Mouse (Mus musculus): ENCODE measurements around the gene Fam208b. TPM values are rescaled to one million over a fixed set of nuclear protein-coding genes. Genes with fewer than 3 reads are reported as not detected.

The Fam208b gene
- total and polyA plus RNA-seq, 3 experiments, result 2.5 to 13.1 (median 12.8) TPM

DNA sequence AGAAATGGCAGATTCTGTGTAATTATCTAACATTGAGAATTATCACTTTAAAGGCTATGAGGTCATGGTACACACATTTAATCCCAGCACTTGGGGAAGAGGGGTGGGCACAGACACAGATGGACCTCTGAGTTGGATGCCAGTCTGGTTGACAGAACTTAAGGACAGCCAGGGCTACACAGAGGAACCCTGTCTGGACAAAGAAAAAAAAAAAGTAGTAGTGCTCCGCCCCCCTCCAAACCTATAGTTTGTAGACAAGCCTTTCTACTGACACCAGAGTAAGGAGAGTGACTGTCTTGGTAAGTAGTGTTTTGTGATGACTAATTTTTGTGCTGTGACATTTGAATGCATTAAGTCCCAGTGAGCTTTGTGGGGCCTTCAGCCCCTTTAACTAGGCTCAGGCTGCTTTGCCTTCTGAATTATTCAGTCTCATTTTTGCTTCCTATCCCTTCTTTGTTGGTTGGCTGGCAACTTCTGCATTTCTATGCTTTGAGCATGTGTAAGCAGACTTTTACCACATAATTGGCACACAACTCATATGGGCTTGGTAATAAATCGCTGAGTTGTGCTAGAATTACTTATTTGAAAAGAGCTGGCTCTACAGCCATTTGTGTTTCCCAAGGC lies 69.6 kb downstream of the Fam208b start:
- DNase-seq, result no peak
- WGBS, result 72% methylated on average over 2 of the region's 2 CpGs
- H3K36me3 ChIP-seq (ENCODE audit: control insufficient read depth, insufficient read depth, low read length), result peaks cover 44% of the 10 kb centered on the region
- no peaks in the 10 kb centered on the region for H3K27me3 ChIP-seq (ENCODE audit: control insufficient read depth, insufficient read depth, low read length)
- H3K4me3 ChIP-seq, result no peak overlapping the region
- no peak for TF ChIP-seq POLR2A (IDR thresholded peaks at IDR 0.05; ENCODE audit: insufficient read depth, low read depth, low read length)
- no peak for TF ChIP-seq CTCF (IDR thresholded peaks at IDR 0.05)
- TF ChIP-seq EP300 (IDR thresholded peaks at IDR 0.05; ENCODE audit: insufficient read depth, low read depth, low read length), result no peak
- intact Hi-C loops (cut with DNase I), result loop anchor here (2.0 to 10.0 kb wide), 2 partner anchors 70 to 354 kb away; partner anchors contain the start of gene Fam208b
- peaks cover 5% of the 10 kb centered on the region; the same call in 1 of the 2 replicates for H3K79me2 ChIP-seq (replicated peaks; ENCODE audit: control insufficient read depth, insufficient read depth, low read length)
- no peak overlapping the region for H3K27ac ChIP-seq
- H3K4me1 ChIP-seq (ENCODE audit: control insufficient read depth, insufficient read depth, low read length), result peaks cover 20% of the 10 kb centered on the region
- H3K9ac ChIP-seq (ENCODE audit: low read depth, low read length), result no peak overlapping the region

DNA sequence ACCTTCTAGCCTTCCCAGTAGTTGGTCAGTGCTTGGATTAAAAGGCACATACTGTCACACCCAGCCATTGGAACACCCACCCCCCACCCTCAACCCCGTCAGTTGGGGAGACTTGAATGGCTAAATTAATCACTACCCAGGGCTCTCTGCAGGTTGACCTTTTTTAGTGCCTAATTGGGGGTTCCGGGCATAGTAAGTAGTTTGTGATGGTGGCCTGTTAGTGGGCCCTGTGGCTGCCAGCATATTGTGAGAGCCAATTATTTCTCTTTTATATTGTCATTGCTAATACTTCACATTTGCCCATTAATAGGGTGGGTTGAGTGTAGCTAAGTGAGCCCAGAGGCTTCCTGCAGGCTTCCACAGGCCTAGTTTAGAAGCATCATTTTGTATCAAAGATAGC lies 70.7 kb downstream of the Fam208b start:
- WGBS, result 44% methylated on average over 2 of the region's 2 CpGs
- H3K27ac ChIP-seq, result no peak overlapping the region
- no peak overlapping the region for H3K9ac ChIP-seq (ENCODE audit: low read depth, low read length)
- TF ChIP-seq POLR2A (IDR thresholded peaks at IDR 0.05; ENCODE audit: insufficient read depth, low read depth, low read length) (no peak), CTCF (IDR thresholded peaks at IDR 0.05) (no peak), EP300 (IDR thresholded peaks at IDR 0.05; ENCODE audit: insufficient read depth, low read depth, low read length) (no peak)
- peaks cover 13% of the 10 kb centered on the region for H3K4me1 ChIP-seq (ENCODE audit: control insufficient read depth, insufficient read depth, low read length)
- intact Hi-C loops (cut with DNase I), result loop anchor here (2.0 to 10.0 kb wide), 2 partner anchors 71 to 355 kb away; partner anchors contain the start of gene Fam208b
- H3K79me2 ChIP-seq (replicated peaks; ENCODE audit: control insufficient read depth, insufficient read depth, low read length), result peaks cover 1% of the 10 kb centered on the region; the same call in 1 of the 2 replicates
- peak overlapping the region; percentile 81; the same call in 1 of the 2 replicates for H3K4me3 ChIP-seq
- peaks cover 33% of the 10 kb centered on the region for H3K36me3 ChIP-seq (ENCODE audit: control insufficient read depth, insufficient read depth, low read length)
- no peak for DNase-seq
- no peaks in the 10 kb centered on the region for H3K27me3 ChIP-seq (ENCODE audit: control insufficient read depth, insufficient read depth, low read length)

- H3K27me3 ChIP-seq (ENCODE audit: control insufficient read depth, insufficient read depth, low read length), result no peaks in the 10 kb centered on the region
- TF ChIP-seq POLR2A (IDR thresholded peaks at IDR 0.05; ENCODE audit: insufficient read depth, low read depth, low read length) (no peak), EP300 (IDR thresholded peaks at IDR 0.05; ENCODE audit: insufficient read depth, low read depth, low read length) (no peak), CTCF (IDR thresholded peaks at IDR 0.05) (no peak)
- intact Hi-C loops (cut with DNase I), result no loop called here
- peaks cover 29% of the 10 kb centered on the region for H3K36me3 ChIP-seq (ENCODE audit: control insufficient read depth, insufficient read depth, low read length)
- 2% methylated on average over 15 of the region's 15 CpGs for WGBS
- no peak for DNase-seq
- H3K79me2 ChIP-seq (replicated peaks; ENCODE audit: control insufficient read depth, insufficient read depth, low read length), result peaks cover 1% of the 10 kb centered on the region; the same call in 1 of the 2 replicates
- H3K9ac ChIP-seq (ENCODE audit: low read depth, low read length), result peak overlapping the region; percentile 44
- H3K27ac ChIP-seq, result peak overlapping the region; percentile 98
- peaks cover 8% of the 10 kb centered on the region for H3K4me1 ChIP-seq (ENCODE audit: control insufficient read depth, insufficient read depth, low read length)
- peak overlapping the region; percentile 81 for H3K4me3 ChIP-seq
Measured at GRCm38 (mm10) chr13:3538969-3539562, 71.8 kb downstream of the Fam208b start.

DNA sequence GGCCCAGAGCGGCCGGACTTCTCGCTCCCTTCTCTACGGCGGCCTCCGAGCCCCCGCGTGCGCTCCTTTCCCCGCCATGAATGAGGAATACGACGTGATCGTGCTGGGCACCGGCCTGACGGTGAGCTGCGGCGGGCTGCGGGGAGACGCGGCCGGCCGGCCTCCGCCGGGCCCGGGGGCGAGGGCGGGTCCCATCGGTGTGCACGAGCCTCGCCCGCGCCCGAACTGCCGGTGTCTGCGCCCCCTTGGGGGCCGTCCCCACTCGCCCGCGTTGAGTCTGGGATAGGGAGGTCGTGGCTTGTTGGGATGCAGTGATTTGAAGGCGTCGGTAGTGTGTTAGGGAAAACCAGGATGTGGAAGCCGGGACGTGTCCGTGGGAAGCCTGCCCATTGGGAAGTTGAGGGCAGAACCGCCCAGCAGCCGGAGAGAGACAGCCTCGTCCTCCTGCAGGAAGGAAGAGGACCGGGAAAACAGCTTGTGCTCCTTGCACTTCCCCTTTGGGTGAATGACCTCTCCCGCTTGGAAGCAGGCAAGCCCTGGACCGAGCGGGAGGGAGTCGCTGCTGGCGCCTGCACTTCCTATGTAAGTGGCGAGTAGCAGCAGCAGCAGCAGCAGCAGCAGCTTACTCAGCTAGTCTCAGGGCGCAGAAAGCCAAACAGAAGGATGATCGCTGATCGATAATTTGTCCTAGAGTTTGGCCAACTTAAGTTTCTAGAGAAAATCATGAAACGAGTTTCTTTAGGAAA lies 72.5 kb downstream of the Fam208b start:
- WGBS, result under 1% methylated on average over 59 of the region's 59 CpGs
- Histone ChIP-seq H3K4me3 (peak overlapping the region; percentile 81), H3K9ac (ENCODE audit: low read depth, low read length) (peak overlapping the region; percentile 85), H3K27ac (peak overlapping the region; percentile 98), H3K36me3 (ENCODE audit: control insufficient read depth, insufficient read depth, low read length) (peaks cover 26% of the 10 kb centered on the region), H3K4me1 (ENCODE audit: control insufficient read depth, insufficient read depth, low read length) (peaks cover 6% of the 10 kb centered on the region), H3K79me2 (replicated peaks; ENCODE audit: control insufficient read depth, insufficient read depth, low read length) (peaks cover 1% of the 10 kb centered on the region; the same call in 1 of the 2 replicates), H3K27me3 (ENCODE audit: control insufficient read depth, insufficient read depth, low read length) (no peaks in the 10 kb centered on the region)
- intact Hi-C loops (cut with DNase I), result no loop called here
- TF ChIP-seq CTCF (IDR thresholded peaks at IDR 0.05) (peak; percentile 9; the same call in 1 of the 2 replicates), EP300 (IDR thresholded peaks at IDR 0.05; ENCODE audit: insufficient read depth, low read depth, low read length) (peak; percentile 97), POLR2A (IDR thresholded peaks at IDR 0.05; ENCODE audit: insufficient read depth, low read depth, low read length) (peak; percentile 73)
- peak; percentile 86 to 90 for DNase-seq

DNA sequence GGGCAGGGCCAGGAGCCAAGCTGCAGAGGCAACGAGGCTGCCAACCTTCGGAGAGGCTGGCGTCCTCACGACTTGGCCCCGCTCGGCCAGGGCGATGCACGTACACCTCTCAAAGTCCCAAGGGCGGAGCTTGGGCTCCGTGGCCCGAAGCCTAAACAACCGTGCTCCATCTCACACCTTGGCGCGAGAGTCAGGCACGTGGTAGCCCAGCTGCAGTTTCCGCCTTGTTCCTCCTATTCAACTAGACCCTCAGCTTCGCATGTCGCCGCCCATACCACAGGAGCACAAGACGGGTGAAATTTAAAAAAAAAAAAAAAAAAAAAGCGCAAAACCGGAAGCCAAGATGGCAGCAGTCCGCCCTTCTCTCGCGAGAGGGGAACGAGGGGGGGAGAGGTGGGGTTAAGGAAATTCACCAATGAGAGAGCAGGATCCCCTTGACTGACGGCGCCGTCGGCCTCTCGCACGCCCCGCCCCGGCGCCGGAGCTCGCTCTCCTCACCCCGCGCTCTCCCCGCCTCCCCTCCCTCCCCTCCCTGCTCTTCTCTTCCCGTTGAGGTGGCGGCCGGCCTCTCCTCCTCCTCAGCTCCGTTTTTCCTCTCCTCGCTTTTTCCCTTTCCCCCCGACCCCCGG lies 73.2 kb downstream of the Fam208b start, which contains the start of gene Gdi2:
Gene Gdi2, plus strand, starts transcription at position 470 of the 629 bp plus-strand sequence.
- peak within 1 kb of the TSS; percentile 85 for H3K9ac ChIP-seq (ENCODE audit: low read depth, low read length)
- TF ChIP-seq CTCF (IDR thresholded peaks at IDR 0.05) (no peak), EP300 (IDR thresholded peaks at IDR 0.05; ENCODE audit: insufficient read depth, low read depth, low read length) (peak; percentile 85), POLR2A (IDR thresholded peaks at IDR 0.05; ENCODE audit: insufficient read depth, low read depth, low read length) (peak; percentile 53)
- H3K36me3 ChIP-seq (ENCODE audit: control insufficient read depth, insufficient read depth, low read length), result peaks cover 20% of the 10 kb centered on the region
- intact Hi-C loops (cut with DNase I), result no loop called here
- WGBS, result 1% methylated on average over 38 of the region's 47 CpGs
- H3K4me1 ChIP-seq (ENCODE audit: control insufficient read depth, insufficient read depth, low read length), result peaks cover 6% of the 10 kb centered on the region
- H3K27ac ChIP-seq, result peak within 1 kb of the TSS; percentile 98
- peaks cover 1% of the 10 kb centered on the region; the same call in 1 of the 2 replicates for H3K79me2 ChIP-seq (replicated peaks; ENCODE audit: control insufficient read depth, insufficient read depth, low read length)
- peak within 1 kb of the TSS; percentile 81 for H3K4me3 ChIP-seq
- DNase-seq, result peak; percentile 96
- H3K27me3 ChIP-seq (ENCODE audit: control insufficient read depth, insufficient read depth, low read length), result no peaks in the 10 kb centered on the region
